Mouse (Mus musculus) cerebellum, adult 11 months (tissue): ENCODE data around the gene Gm36864.
"Not testable (repeated sequence)": the region's sequence is repeated elsewhere in the genome, so short reads cannot be mapped to it uniquely, and the experiment has no call there.

Experiments used
- DNase-seq: peaks from one replicate; pipeline ENCODE4 v3.0.0; 2022

Gene Gm36864

DNA sequence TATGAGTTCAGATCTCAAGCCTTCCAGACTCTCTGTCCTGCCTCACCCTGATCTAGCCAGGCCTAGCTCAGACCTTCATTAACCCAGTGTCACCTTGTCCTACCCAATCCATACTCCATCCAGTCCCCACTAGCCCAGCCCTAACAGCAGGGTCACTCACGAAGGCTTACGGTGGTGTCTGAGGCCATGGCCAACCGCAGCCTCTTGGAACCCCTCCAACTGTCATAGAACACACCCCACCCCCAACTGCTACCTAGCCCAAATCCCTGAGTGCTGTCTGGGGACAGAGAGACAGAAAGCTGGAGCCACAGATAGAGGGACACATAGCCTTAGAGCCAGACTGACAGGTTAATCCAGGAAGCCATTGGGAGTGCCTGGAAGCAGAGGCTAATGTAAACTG lies at the start of gene Gm36864:
Gm36864 (plus strand) TSS at position 269 of the 400 bp plus-strand sequence.
- DNase-seq = no peak

DNA sequence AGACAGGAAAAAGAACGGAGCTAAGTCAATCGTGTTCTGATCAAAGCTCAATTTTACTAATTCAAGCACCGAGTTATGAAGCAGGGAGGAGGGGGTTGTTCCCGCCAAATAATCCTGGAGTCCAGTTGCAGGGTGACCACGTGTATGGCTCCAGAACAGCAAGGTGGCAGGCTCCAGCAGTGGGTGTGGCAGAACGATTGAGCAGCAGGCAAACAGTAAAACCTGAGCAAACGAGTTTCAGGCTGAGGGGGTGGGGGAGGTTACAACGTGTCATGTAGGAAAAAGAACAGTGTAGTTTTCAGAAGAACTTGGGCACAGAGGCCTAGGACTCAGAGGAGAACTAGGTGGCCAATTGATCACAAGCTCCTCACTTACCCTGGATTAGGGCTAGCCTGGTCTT lies 49.5 kb upstream of the Gm36864 start:
- DNase-seq = not testable (repeated sequence)

DNA sequence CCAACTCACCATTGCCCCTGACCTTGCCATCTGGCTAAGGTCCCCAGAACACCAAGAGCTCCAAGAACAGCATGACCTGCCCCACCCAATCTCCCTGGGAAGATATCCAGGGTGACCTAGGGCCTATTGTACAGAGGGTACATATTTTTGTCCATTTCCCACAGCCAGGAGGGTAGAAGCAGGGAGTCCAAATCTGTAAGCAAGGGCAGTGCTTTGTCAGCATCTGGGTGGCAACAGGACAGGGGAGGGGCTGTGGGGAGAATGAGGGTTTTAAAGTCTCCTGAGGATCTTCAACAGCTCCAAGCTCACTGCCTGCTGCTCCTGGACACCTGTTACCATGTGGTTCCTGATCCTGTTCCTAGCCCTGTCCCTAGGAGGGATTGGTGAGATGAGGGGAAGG lies 48.0 kb upstream of the Gm36864 start, which contains the start of gene Klk1b24:
Klk1b24 (plus strand) TSS at position 301 of the 400 bp plus-strand sequence.
- not testable (repeated sequence) for DNase-seq

DNA sequence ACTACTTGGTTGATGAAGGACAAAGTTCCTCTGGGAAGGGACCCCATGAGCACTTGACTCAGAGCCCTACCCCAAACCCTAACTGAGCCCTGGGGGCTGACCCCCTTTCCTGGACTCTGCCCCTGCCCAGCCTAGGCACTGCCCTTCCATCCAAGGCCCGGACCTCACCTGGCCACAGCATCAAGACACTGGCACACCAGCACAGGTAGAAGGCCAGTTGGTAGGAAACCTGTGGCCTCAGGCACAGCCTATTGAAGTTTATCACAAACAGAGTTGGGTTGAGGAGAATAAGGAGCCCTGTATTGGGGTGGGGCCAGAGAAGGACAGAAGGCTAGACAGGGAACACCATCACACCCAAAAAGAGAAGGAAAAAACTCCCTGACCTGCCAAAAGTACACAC lies 42.5 kb upstream of the Gm36864 start:
- DNase-seq = not testable (repeated sequence)

DNA sequence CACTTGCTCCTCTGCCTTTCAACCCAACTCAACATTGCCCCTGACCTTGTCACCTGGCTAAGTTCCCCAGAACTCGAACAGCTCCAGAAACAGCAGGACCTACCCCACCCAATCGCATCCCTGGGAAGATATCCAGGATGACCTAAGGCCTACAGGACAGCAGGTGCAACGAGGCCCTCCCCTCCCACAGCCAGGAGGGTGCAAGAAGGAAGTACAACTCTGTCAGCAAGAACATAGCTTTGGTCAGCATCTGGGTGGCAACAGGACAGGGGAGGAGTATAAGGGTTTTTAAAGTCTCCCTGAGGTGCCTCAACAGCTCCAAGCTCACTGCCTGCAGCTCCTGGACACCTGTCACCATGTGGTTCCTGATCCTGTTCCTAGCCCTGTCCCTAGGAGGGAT lies 38.1 kb upstream of the Gm36864 start, which contains the start of gene Klk1b3:
Klk1b3 (plus strand) TSS at position 301 of the 400 bp plus-strand sequence.
- DNase-seq = no peak

- not testable (repeated sequence) for DNase-seq
Observed at GRCm38 (mm10) chr7:44207135-44207534, 28.8 kb upstream of the Gm36864 start, which contains the start of gene Klk1b4. Gene Klk1b4, plus strand, starts transcription at chr7:44207435.

DNA sequence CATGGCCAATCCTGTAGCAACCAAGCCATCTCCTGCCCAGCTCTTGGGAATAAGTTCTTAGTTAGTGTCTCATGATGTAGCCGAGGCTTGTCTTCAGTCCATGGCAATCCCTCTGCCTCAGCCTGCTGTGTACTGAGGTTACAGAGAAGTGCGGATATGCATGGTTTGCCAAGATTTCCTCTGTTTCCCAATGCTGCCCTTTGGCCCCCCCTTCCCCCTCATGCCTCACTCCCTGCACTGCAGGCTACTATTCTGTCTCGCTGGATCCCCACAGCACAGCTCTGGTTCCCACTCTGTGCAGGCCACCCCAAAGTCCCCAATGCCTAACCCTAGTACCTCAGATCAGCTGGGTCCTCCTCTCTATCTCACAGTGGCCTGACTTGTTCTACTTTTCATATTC lies 27.7 kb upstream of the Gm36864 start:
- no peak for DNase-seq

DNA sequence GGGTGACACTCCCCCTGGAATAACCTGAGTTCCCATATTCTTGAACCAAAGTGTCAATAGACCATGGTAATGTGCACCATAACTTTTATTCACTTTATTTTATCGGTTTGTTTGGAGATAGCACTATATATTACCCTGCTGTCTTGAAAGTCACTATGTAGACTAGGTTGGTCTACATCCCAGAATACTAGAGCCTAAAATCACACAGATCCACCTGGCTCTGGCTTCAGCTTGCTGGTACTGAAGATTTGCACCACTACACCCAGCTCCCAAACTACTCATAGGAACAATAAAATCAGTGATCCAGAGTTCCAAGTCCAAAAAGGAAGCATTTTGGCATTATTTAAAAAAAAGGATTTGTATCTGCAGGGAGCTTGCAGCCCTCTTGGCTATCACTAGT lies 20.3 kb upstream of the Gm36864 start, which contains the start of gene Klk1b5:
Klk1b5 (plus strand) TSS at position 301 of the 400 bp plus-strand sequence.
- DNase-seq = no peak

DNA sequence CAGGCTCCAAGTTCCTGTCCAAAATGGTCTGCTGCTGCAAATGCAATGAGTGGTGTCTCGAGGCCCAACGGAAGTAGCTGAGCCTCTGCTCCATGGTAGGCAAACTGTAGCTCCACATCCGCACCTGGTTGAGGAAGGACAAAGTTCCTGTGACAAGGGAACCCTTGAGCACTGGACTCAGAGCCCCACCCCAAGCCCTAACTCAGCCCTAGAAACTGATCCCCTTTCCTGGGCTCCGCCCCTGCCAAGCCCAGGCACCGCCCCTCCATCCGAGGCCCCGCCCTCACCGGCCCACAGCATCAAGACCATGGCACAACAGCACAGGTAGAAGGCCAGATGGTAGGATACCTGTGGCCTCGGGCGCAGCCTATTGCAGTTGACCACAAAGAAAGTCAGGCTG lies 14.4 kb upstream of the Gm36864 start:
- DNase-seq = not testable (repeated sequence)

DNA sequence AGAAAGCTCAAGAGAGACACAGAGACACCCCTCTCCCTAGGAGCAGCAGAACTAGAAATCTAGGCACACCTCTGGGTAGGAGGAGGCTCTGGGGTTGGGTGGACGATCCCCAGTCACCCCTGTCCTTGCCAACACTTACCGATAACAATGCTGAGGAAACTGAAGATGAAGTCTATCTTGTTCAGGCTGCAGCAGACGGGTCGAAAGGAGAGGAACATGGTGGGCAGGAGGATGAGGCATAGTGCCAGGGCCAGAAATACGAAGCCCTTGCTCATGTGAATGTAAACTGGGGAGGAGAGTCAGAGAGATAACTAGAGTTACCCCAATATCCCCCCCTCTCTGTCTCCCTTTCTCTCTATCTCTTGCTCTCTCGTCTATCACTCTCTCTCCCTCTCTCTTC lies 13.6 kb upstream of the Gm36864 start:
- DNase-seq = not testable (repeated sequence)

- no peak for DNase-seq
Observed at GRCm38 (mm10) chr7:44225076-44225475, 10.9 kb upstream of the Gm36864 start, which contains the start of gene Klk1. Gene Klk1, plus strand, starts transcription at chr7:44225360.

DNA sequence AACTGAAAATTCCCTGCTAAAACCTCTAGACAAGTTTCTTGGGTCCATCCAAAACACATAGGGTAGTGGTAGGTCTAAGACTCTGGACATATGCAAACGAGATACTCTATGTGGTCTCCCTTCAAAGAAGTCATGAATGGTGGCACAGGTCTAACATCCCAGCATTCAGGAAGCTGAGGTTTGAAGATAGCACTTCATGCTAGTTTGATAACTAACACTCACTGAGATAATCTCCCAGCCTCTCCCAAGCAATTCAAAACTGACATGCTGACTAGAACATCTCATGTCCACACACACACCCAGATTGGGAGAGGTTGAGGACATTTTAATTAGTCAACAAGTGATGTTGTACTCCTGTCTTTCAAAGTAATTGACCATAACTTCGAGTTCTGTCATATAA lies 3.9 kb downstream of the Gm36864 start:
- no peak for DNase-seq

DNA sequence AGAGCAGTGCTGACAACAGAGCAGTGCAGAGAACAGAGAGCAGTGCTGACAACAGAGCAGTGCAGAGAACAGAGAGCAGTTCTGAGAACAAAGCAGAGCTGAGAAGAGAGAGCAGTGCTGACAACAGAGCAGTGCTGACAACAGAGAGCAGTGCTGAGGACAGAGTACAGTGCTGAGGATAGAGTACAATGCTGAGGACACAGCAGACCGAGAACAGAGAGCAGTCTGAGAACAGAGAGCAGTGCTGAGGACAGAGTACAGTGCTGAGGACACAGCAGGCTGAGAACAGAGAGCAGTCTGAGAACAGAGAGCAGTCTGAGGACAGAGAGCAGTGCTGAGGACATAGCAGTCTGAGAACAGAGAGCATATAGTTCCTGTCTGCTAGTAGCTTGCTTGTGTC lies 4.7 kb downstream of the Gm36864 start:
- DNase-seq = no peak

- DNase-seq = no peak
Observed at GRCm38 (mm10) chr7:44241163-44241562, 5.2 kb downstream of the Gm36864 start.

DNA sequence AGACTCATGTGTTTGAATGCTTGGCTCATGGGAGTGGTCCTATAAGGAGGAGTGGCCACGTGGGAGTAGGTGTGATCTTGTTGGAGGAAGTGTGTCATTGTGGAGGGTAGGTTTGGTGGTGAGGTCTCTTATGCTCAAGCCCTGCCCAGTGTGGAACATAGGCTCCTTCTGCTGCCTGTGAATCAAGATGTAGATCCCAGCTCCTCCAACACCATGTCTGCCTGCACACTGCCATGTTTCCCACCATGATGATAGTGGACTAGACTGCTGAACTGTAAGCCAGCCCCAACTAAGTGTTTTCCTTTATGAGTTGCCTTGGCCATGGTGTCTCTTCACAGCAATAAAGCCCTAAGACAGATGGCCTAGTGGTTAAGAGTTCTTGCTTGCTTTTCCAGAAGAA lies 8.1 kb downstream of the Gm36864 start:
- no peak for DNase-seq

- DNase-seq = peak; percentile 91
Observed at GRCm38 (mm10) chr7:44246055-44246983, 10.3 kb downstream of the Gm36864 start, which contains the start of the genes 1700028J19Rik and 2410002F23Rik. Gene 1700028J19Rik, minus strand, starts transcription at chr7:44246695. Gene 2410002F23Rik, plus strand, starts transcription at chr7:44246722.

GRCm38 (mm10) chr7:44246984-44247470 lies 11.1 kb downstream of the Gm36864 start:
- DNase-seq = no peak

DNA sequence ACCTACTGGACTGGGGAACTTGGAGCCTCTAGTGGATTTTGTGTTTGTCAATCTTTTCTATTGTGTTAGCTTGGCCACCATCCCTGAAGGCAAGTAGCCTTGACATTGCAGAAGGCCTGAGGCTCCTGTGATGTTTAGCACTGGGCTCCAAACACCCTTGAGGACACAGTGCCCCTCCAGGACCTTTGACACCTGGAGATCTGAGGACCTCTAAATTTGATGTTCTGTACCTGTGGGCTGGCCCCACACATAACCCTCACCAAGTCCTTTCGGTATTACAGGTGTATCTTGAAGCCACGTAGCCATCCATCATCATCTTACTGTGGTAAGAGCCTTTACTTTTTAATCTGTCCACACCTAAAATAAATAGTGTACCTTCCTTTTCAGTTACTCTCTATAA lies 12.0 kb downstream of the Gm36864 start:
- no peak for DNase-seq

DNA sequence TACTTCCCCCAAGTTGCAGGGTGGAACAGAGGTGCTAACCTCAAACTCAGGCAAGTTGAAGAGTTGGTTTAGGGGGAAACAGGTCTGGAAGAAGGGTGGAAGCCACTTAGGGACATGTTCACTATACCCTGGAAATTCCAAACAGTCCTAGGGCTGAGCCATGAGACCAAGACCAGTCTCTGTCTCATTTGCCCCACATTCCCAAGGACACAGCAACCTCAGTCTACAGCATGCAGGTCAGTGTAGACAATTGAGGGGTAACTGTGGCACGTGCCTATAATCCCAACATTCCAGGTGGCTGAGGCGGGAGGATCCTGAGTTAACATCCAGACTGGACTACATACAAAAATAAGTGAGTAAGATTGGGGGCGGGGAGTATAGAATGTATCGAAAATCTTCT lies 13.3 kb downstream of the Gm36864 start:
- DNase-seq = no peak

- DNase-seq = not testable (repeated sequence)
Observed at GRCm38 (mm10) chr7:44250732-44251275, 14.8 kb downstream of the Gm36864 start.

DNA sequence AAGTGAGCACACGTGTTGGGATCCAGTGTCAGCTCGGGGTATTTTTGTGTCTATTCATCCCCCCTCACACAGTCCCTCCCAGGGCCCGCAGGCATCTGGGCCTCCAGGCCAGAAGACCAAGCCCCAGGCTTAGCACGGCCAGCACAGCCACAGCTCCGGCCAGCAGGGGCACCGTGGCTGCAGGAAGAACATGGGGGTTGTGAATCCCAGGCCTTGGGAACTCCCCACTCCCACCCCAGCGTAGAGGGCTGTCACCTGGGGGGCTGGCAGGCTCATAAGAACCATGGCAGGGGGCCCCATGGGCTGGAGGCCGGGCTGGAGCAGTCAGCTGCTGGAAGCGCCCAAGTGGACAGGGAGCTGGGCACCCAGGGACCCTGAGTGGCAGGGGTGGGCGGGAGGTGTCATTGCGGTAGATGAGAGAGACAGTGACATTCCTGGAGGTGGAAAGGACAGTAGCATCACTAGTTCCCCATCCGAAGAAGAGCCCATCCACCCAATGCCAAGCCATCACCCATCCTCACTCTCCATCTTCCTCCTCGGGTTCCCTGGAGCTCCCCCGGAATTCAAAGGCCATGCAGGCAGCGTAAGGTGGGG lies 17.1 kb downstream of the Gm36864 start:
- DNase-seq = no peak

DNA sequence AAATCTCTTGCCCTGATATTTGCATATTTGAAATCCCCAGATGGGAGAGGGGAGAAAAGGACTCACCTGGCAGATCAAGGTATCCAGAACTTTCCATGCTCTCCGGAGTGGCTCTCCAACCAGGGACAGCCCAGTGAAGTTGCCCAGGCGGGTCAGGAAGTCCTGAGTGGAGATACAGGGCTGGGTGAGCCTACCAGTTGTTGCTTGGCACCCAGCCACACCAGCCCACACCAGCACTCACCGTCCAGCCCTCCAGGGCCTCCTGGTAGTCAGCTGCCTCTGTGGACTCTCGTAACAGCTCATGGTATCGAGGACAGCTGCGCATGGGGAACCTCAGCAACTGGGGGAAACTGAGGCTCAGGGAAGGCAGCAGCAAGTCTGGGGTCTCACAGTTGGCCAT lies 19.0 kb downstream of the Gm36864 start:
- no peak for DNase-seq

- no peak for DNase-seq
Observed at GRCm38 (mm10) chr7:44257278-44257677, 21.3 kb downstream of the Gm36864 start, which contains the start of gene Acp4. Gene Acp4, minus strand, starts transcription at chr7:44257378.
